Mouse (Mus musculus) MEL (cell line): ENCODE measurements around the gene Ldhc.
A peak's percentile ranks its signal among the peaks of the same experiment; 100 is the strongest.

Experiments
- CHD2 ChIP-seq: IDR thresholded peaks from 2 replicates; pipeline ENCODE4 v1.6.1; 2011; ENCODE audit warnings: low read length, improper control_type of control experiment
- CTCF ChIP-seq, 3 experiments: IDR thresholded peaks in 2 of 3; conservative IDR thresholded peaks in 1 of 3; 2 replicates each; pipeline ENCODE4 v1.5.1; 2011 to 2012; ENCODE audit warnings: low read length in 3 of 3, low read depth in 2 of 3, mild to moderate bottlenecking in 2 of 3, improper control_type of control experiment in 1 of 3, inconsistent platforms in 1 of 3, mixed read lengths in 1 of 3, moderate library complexity in 1 of 3; ENCODE audit not compliant: control insufficient read depth in 1 of 3, insufficient read depth in 1 of 3, poor library complexity in 1 of 3, severe bottlenecking in 1 of 3
- E2F4 ChIP-seq: IDR thresholded peaks from 2 replicates; pipeline ENCODE4 v1.6.1; 2011; ENCODE audit warnings: low read depth, low read length, improper control_type of control experiment, borderline replicate concordance
- ELF1 ChIP-seq: IDR thresholded peaks from 2 replicates; pipeline ENCODE4 v1.6.1; 2014; ENCODE audit warnings: low read depth, mild to moderate bottlenecking, inconsistent platforms, low read length, improper control_type of control experiment, moderate library complexity
- HCFC1 ChIP-seq: IDR thresholded peaks from 2 replicates; pipeline ENCODE4 v1.6.1; 2012; ENCODE audit warnings: low read depth, mild to moderate bottlenecking, inconsistent platforms, low read length, improper control_type of control experiment, moderate library complexity
- MAFK ChIP-seq: IDR thresholded peaks from 2 replicates; pipeline ENCODE4 v1.6.1; 2011; ENCODE audit warnings: low read depth, mild to moderate bottlenecking, low read length, improper control_type of control experiment, borderline replicate concordance

- peak; percentile 93 for TF ChIP-seq ELF1
- no peak for TF ChIP-seq CHD2
- no peak for TF ChIP-seq CTCF (IDR thresholded peaks at IDR 0.05 in 2 of 3, conservative IDR thresholded peaks at IDR 0.05 in 1 of 3; ENCODE audit: control insufficient read depth in 1 of 3, insufficient read depth in 1 of 3, low read depth in 2 of 3, low read length in 3 of 3, poor library complexity in 1 of 3, severe bottlenecking in 1 of 3)
- no peak; the same call in 1 of the 2 replicates for TF ChIP-seq E2F4
- peak; percentile 90 for TF ChIP-seq HCFC1
- no peak for TF ChIP-seq MAFK
Measured at GRCm38 (mm10) chr7:46919551-46920176, 58.7 kb downstream of the Ldhc start, which contains the start of gene Tsg101.
